Comparison of ENCODE assay signal across 15 mouse cellular contexts in the genomic region with DNA sequence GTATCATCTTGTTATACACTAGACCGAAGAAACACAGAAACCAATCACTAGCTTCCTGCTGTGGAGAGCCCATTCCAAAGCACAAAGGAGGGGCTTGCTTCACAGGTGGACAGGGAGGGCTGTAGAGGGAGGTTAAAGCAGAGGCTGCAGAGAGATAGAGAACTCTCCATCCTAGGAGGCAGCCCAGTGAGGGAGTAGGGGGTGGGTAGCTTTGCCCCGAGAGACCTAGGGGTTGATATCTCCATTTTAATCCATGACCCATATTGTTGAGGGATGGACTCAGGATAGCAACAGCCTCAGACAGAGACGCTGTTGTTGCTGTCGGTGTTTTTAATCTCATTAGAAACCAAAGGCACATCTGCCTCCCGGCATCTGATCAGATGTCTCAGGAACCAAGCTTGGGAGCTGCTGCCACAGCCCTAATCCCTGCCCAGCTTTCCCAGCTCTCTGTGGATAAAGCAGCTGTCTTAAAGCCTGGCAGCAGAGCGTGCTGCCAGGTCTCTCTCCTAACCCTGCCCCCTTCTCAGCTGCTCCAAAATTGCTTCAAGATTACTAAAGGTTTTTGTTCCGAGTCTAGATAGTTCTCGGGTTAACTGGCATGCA. TPM values are rescaled to one million over a fixed set of nuclear protein-coding genes. Genes with fewer than 3 reads are reported as not detected.
A peak's percentile ranks its signal among the peaks of the same experiment; 100 is the strongest.
DNase-seq lines count a peak whose midpoint lies in the region; ATAC-seq lines count a peak whose summit lies in the region.
"Had no signal": no experiment of that assay in that cellular context is flagged by ENCODE, and none has a peak within 500 bp of the region (broad histone marks: within the 10 kb centered on the region; RNA-seq: fewer than 3 reads in every experiment).

No protein-coding gene starts in this region.

- H3K36me3 ChIP-seq in neural tube, embryonic 12.5 days, result peaks cover 43% of the 10 kb centered on the region
- H3K36me3 ChIP-seq in hindbrain, embryonic 11.5 days (ENCODE audit: control insufficient read depth, insufficient read depth, low read length), result no peaks in the 10 kb centered on the region
- peaks cover 40% of the 10 kb centered on the region for H3K36me3 ChIP-seq in midbrain, embryonic 12.5 days
- H3K36me3 ChIP-seq: heart, embryonic 15.5 days; liver, embryonic 15.5 days had no signal

- H3K9me3 ChIP-seq in neural tube, embryonic 12.5 days, result no peaks in the 10 kb centered on the region
- no peaks in the 10 kb centered on the region for H3K9me3 ChIP-seq in hindbrain, embryonic 11.5 days (ENCODE audit: control insufficient read depth, low read length)
- H3K9me3 ChIP-seq in midbrain, embryonic 12.5 days, result no peaks in the 10 kb centered on the region
- H3K9me3 ChIP-seq: heart, embryonic 15.5 days; kidney, embryonic 15.5 days; liver, embryonic 15.5 days had no signal

- peaks cover under 1% of the 10 kb centered on the region for H3K4me1 ChIP-seq in neural tube, embryonic 12.5 days
- H3K4me1 ChIP-seq in hindbrain, embryonic 11.5 days (replicated peaks; ENCODE audit: control insufficient read depth, insufficient read depth, low read length), result no peaks in the 10 kb centered on the region
- H3K4me1 ChIP-seq in midbrain, embryonic 12.5 days, result peaks cover 29% of the 10 kb centered on the region
- H3K4me1 ChIP-seq: heart, embryonic 15.5 days; liver, embryonic 15.5 days had no signal

- no peak for DNase-seq in neural tube, embryonic 10.5 days (ENCODE audit: extremely low spot score, low spot score)
- DNase-seq in hindbrain, embryonic 11.5 days (ENCODE audit: low spot score), result no peak
- DNase-seq in retina, postnatal 7 days (ENCODE audit: low read depth, low spot score), result peak; percentile 67
- DNase-seq in right cerebral cortex, postnatal 36 days (ENCODE audit: low spot score in 2 of 2), result no peak
- no peak for DNase-seq in heart, postnatal 10 days
- DNase-seq in ovary, postnatal 10 days (ENCODE audit: low spot score), result no peak
- DNase-seq: cerebellum, adult 8-10 months; lung, postnatal 14 days; thymus, postnatal 14 days had no signal

- 0 out of 2 replicates have a peak overlapping the region, but pooled peaks have one; percentile 22 for H3K9ac ChIP-seq in neural tube, embryonic 12.5 days
- no peak overlapping the region for H3K9ac ChIP-seq in hindbrain, embryonic 11.5 days (ENCODE audit: low read depth, low read length)
- H3K9ac ChIP-seq in midbrain, embryonic 12.5 days (replicated peaks), result no peak overlapping the region
- H3K9ac ChIP-seq: heart, embryonic 15.5 days; kidney, embryonic 15.5 days; liver, embryonic 15.5 days had no signal

- H3K27me3 ChIP-seq in neural tube, embryonic 12.5 days (replicated peaks), result no peaks in the 10 kb centered on the region
- no peaks in the 10 kb centered on the region for H3K27me3 ChIP-seq in hindbrain, embryonic 11.5 days (ENCODE audit: control insufficient read depth, insufficient read depth, low read length)
- H3K27me3 ChIP-seq in midbrain, embryonic 12.5 days, result no peaks in the 10 kb centered on the region; the same call in 1 of the 2 replicates
- H3K27me3 ChIP-seq: kidney, embryonic 15.5 days had no signal

- ATAC-seq in neural tube, embryonic 12.5 days (ENCODE audit: low FRiP score, low read depth), result no peak
- ATAC-seq in hindbrain, embryonic 11.5 days (ENCODE audit: low FRiP score), result peak; percentile 27; the same call in 1 of the 2 replicates
- ATAC-seq in midbrain, embryonic 12.5 days (ENCODE audit: low FRiP score, low read depth), result peak; percentile 60; the same call in 1 of the 2 replicates
- ATAC-seq: inflammation-experienced regulatory T-cells, adult 6 months had no signal

- no peak overlapping the region for H3K4me2 ChIP-seq in neural tube, embryonic 12.5 days (replicated peaks)
- no peak overlapping the region for H3K4me2 ChIP-seq in hindbrain, embryonic 11.5 days (replicated peaks; ENCODE audit: low read depth, low read length)
- no peak overlapping the region for H3K4me2 ChIP-seq in midbrain, embryonic 12.5 days (replicated peaks)
- H3K4me2 ChIP-seq: heart, embryonic 15.5 days; kidney, embryonic 15.5 days; liver, embryonic 15.5 days had no signal

- WGBS in neural tube, embryonic 12.5 days, result 64% methylated on average over 8 of the region's 8 CpGs
- WGBS in hindbrain, embryonic 11.5 days, result 40% methylated on average over 8 of the region's 8 CpGs
- WGBS in midbrain, embryonic 12.5 days, result 11% methylated on average over 8 of the region's 8 CpGs

- no peak overlapping the region for H3K4me3 ChIP-seq in neural tube, embryonic 12.5 days
- no peak overlapping the region for H3K4me3 ChIP-seq in hindbrain, embryonic 11.5 days (ENCODE audit: low read depth, low read length)
- H3K4me3 ChIP-seq in midbrain, embryonic 12.5 days, result no peak overlapping the region
- H3K4me3 ChIP-seq: heart, embryonic 15.5 days; kidney, embryonic 15.5 days; liver, embryonic 15.5 days had no signal

- H3K27ac ChIP-seq in neural tube, embryonic 12.5 days, result no peak overlapping the region
- H3K27ac ChIP-seq in hindbrain, embryonic 11.5 days (ENCODE audit: low read depth, low read length), result 0 out of 2 replicates have a peak overlapping the region, but pooled peaks have one; percentile 42
- H3K27ac ChIP-seq in midbrain, embryonic 12.5 days (replicated peaks), result peak overlapping the region; percentile 64
- H3K27ac ChIP-seq: heart, embryonic 15.5 days; kidney, embryonic 15.5 days; liver, embryonic 15.5 days had no signal

- intact Hi-C loops in heart, postnatal 10 days (cut with DNase I), result no loop called here

RNA-seq across cellular contexts. Expression of a gene that starts 34.9 kb away (rescaled TPM):
- polyA plus RNA-seq in neural tube, embryonic 12.5 days (2016; fragmentation: Nextera tagmentation; extraction: Ambion mirVana), result 171 and 188 TPM in 2 replicates
- 139 and 152 TPM in 2 replicates for polyA plus RNA-seq in hindbrain, embryonic 11.5 days (2014; fragmentation: Nextera tagmentation; extraction: Ambion mirVana)
- polyA plus RNA-seq in midbrain, embryonic 12.5 days (2016; fragmentation: Nextera tagmentation; extraction: Ambion mirVana), result 105 and 125 TPM in 2 replicates
- 1 to 10 TPM; 7.7 to 9.4 TPM for total RNA-seq in heart, postnatal 10 days (2021)
